Mouse (Mus musculus) embryonic facial prominence, embryonic 13.5 days (tissue): ENCODE results near the gene Fam20c. TPM values are rescaled to one million over a fixed set of nuclear protein-coding genes. Genes with fewer than 3 reads are reported as not detected.

Experiments used
- ATAC-seq: fragments of 200-750 bp; cut with Nextera tagmentation; 2 replicates; pipeline ENCODE4 v1.8.0; 2017; ENCODE audit warnings: low read depth; ENCODE audit not compliant: insufficient number of reproducible peaks, insufficient read depth, low FRiP score, low TSS enrichment
- H3K27ac ChIP-seq: fragments of 300-500 bp; sonication (generic); 2 replicates; pipeline ENCODE4 v1.5.1; 2015; ENCODE audit warnings: moderate library complexity, mild to moderate bottlenecking, inconsistent platforms
- H3K27me3 ChIP-seq: fragments of 300-500 bp; sonication (generic); 2 replicates; pipeline ENCODE4 v1.6.1; 2015; ENCODE audit warnings: mild to moderate bottlenecking, inconsistent platforms
- H3K36me3 ChIP-seq: fragments of 300-500 bp; sonication (generic); 2 replicates; pipeline ENCODE4 v1.6.1; 2015; ENCODE audit warnings: mild to moderate bottlenecking, inconsistent platforms
- H3K4me1 ChIP-seq: fragments of 300-500 bp; sonication (generic); 2 replicates; pipeline ENCODE4 v1.6.1; 2015; ENCODE audit warnings: inconsistent platforms
- H3K4me2 ChIP-seq: fragments of 300-500 bp; sonication (generic); 2 replicates; pipeline ENCODE4 v1.6.1; 2015; ENCODE audit warnings: moderate library complexity, mild to moderate bottlenecking, inconsistent platforms
- H3K4me3 ChIP-seq: fragments of 300-500 bp; sonication (generic); 2 replicates; pipeline ENCODE4 v1.5.1; 2015; ENCODE audit warnings: mild to moderate bottlenecking, inconsistent platforms
- H3K9ac ChIP-seq: fragments of 300-500 bp; sonication (generic); 2 replicates; pipeline ENCODE4 v1.6.1; 2015; ENCODE audit warnings: mild to moderate bottlenecking, inconsistent platforms
- H3K9me3 ChIP-seq: fragments of 300-500 bp; sonication (generic); 2 replicates; pipeline ENCODE4 v1.6.1; 2016; ENCODE audit warnings: inconsistent platforms
- WGBS: fragments of 180-500 bp; shearing (Covaris S2); methylation state at CpG from one replicate; pipeline ENCODE4 v1.1.7; 2015; ENCODE audit warnings: mixed read lengths; 5-methylcytosine and 5-hydroxymethylcytosine counted together
- polyA plus RNA-seq: library from polyadenylated mRNA; unstranded; fragments of >200 nt; fragmentation: Nextera tagmentation; extraction: Ambion mirVana; gene quantifications from 2 replicates; pipeline ENCODE4 v1.2.1, GENCODE M21; 2015

The Fam20c gene
- polyA plus RNA-seq, 1 experiment from 2014 or later, result 2.9 TPM

- peaks cover 7% of the 10 kb centered on the region for H3K4me1 ChIP-seq
- H3K9me3 ChIP-seq, result no peaks in the 10 kb centered on the region
- H3K27me3 ChIP-seq, result no peaks in the 10 kb centered on the region
- H3K4me2 ChIP-seq, result no peak overlapping the region
- no peak overlapping the region for H3K27ac ChIP-seq
- no peak overlapping the region for H3K4me3 ChIP-seq
- WGBS, result 84% methylated on average over 1 of the region's 1 CpGs
- H3K9ac ChIP-seq, result no peak overlapping the region
- no peaks in the 10 kb centered on the region for H3K36me3 ChIP-seq
- no peak for ATAC-seq
Observed at GRCm38 (mm10) chr5:138782697-138783096, 28.4 kb downstream of the Fam20c start.

DNA sequence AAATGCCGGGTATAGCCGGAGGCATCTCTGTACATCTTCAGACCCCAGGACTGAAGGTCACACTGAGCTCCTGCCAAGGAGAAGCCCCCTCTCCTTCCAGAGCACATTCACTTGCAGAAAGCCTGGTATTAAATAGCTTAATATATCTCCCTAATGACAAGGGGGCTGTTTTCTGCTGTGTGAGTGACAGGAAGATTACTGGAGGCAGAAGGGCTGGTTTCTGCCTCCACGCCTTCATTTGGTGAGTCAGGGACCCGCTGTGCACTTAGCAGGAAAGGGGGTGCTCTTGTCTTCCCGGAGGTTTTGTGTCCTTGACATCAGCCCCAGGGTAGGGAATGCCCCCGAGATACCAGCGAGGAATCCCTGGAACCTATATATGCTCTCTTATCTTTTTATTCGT lies 28.9 kb downstream of the Fam20c start:
- Histone ChIP-seq H3K9me3 (no peaks in the 10 kb centered on the region), H3K4me2 (no peak overlapping the region), H3K27ac (no peak overlapping the region), H3K4me1 (peaks cover 7% of the 10 kb centered on the region), H3K9ac (no peak overlapping the region), H3K36me3 (no peaks in the 10 kb centered on the region), H3K27me3 (no peaks in the 10 kb centered on the region), H3K4me3 (no peak overlapping the region)
- no peak for ATAC-seq
- WGBS, result 64% methylated on average over 8 of the region's 8 CpGs

GRCm38 (mm10) chr5:138785986-138786515 lies 31.7 kb downstream of the Fam20c start:
- ATAC-seq, result no peak
- WGBS, result 74% methylated on average over 3 of the region's 3 CpGs
- Histone ChIP-seq H3K4me3 (no peak overlapping the region), H3K27ac (no peak overlapping the region), H3K4me2 (no peak overlapping the region), H3K36me3 (no peaks in the 10 kb centered on the region), H3K4me1 (peaks cover 3% of the 10 kb centered on the region; the same call in 1 of the 2 replicates), H3K9ac (no peak overlapping the region), H3K9me3 (no peaks in the 10 kb centered on the region), H3K27me3 (no peaks in the 10 kb centered on the region)

GRCm38 (mm10) chr5:138787648-138788047 lies 33.3 kb downstream of the Fam20c start:
- no peak overlapping the region for H3K4me3 ChIP-seq
- H3K27me3 ChIP-seq, result no peaks in the 10 kb centered on the region
- no peaks in the 10 kb centered on the region for H3K36me3 ChIP-seq
- ATAC-seq, result no peak
- H3K9me3 ChIP-seq, result no peaks in the 10 kb centered on the region
- WGBS, result 83% methylated on average over 7 of the region's 7 CpGs
- no peak overlapping the region for H3K9ac ChIP-seq
- H3K27ac ChIP-seq, result no peak overlapping the region
- no peak overlapping the region for H3K4me2 ChIP-seq
- peaks cover 3% of the 10 kb centered on the region; the same call in 1 of the 2 replicates for H3K4me1 ChIP-seq

DNA sequence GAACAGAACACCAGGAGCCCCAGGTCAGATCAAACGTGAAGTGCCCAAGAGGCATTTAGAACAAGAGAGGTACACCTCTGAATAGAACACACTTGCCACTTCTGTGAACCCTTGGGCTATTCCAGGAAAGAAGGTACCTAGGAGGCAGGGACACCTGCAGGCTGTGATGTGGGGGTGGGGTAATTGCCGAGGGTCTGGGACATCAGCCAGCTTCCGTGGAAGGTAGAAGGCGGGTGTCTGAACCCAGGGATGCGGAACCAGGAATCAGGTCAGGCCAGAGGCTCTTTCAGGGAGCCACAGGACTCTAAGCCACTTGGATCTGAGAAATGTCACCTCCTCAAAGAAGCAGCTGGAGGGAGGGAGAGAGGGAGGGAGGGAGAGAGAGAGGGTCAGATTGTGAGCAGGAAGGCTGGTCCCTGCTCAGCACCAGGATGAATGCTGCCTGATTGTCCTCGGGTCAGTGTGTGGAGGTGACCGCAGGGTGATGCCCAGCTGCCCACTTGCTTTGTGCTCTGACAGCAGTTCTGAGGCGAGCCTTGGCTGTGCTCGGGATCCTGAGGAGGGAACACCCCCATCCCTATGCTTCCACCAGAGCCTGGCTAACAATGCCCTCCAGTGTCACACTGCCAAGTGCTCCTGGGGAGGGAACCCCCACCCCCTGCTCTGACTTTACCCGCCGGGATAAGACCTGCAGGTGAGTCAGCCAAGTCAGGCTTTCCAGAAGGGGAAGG lies 34.3 kb downstream of the Fam20c start:
- H3K4me2 ChIP-seq, result no peak overlapping the region
- no peaks in the 10 kb centered on the region for H3K36me3 ChIP-seq
- H3K9ac ChIP-seq, result no peak overlapping the region
- H3K27ac ChIP-seq, result no peak overlapping the region
- no peak overlapping the region for H3K4me3 ChIP-seq
- no peaks in the 10 kb centered on the region for H3K9me3 ChIP-seq
- 0 out of 2 replicates have a peak, but pooled peaks cover 3% of the 10 kb centered on the region for H3K4me1 ChIP-seq
- H3K27me3 ChIP-seq, result no peaks in the 10 kb centered on the region
- 38% methylated on average over 11 of the region's 11 CpGs for WGBS
- no peak for ATAC-seq

DNA sequence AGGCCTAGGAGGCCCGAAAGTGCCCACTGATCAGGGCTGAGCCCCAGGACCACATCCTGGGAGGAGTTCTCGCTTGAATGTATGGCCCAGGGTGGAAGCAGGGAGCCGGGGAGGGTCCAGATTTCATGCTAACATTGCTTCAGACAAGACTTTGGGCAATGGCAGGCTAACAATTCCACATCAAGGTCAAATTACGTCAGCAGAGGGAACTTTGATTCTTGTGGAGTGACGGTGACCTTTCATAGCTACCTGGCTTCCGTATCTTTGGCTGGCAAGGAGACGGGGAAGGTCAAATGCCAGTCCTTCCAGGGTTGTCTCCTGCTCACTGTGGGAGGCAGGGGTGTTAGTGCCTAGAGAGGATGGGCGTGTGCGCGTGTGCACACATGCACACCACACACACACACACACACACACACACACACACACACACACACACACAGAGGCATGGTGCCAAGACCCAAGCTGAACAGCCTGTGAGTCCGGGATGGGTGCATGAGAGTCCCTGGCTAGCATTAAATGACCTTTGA lies 36.7 kb downstream of the Fam20c start:
- no peak overlapping the region for H3K4me3 ChIP-seq
- no peak for ATAC-seq
- WGBS, result 77% methylated on average over 11 of the region's 11 CpGs
- no peaks in the 10 kb centered on the region for H3K9me3 ChIP-seq
- no peaks in the 10 kb centered on the region for H3K27me3 ChIP-seq
- H3K9ac ChIP-seq, result no peak overlapping the region
- H3K27ac ChIP-seq, result no peak overlapping the region
- H3K4me2 ChIP-seq, result no peak overlapping the region
- H3K4me1 ChIP-seq, result 0 out of 2 replicates have a peak, but pooled peaks cover 3% of the 10 kb centered on the region
- H3K36me3 ChIP-seq, result no peaks in the 10 kb centered on the region

- H3K9ac ChIP-seq, result no peak overlapping the region
- ATAC-seq, result no peak
- WGBS, result 44% methylated on average over 7 of the region's 7 CpGs
Observed at GRCm38 (mm10) chr5:138801588-138802116, 47.3 kb downstream of the Fam20c start.

GRCm38 (mm10) chr5:138804286-138804685 lies 50.0 kb downstream of the Fam20c start:
- Histone ChIP-seq H3K4me1 (peaks cover 12% of the 10 kb centered on the region; the same call in 1 of the 2 replicates), H3K27me3 (no peaks in the 10 kb centered on the region), H3K9me3 (no peaks in the 10 kb centered on the region), H3K36me3 (no peaks in the 10 kb centered on the region), H3K4me2 (no peak overlapping the region), H3K9ac (no peak overlapping the region), H3K27ac (no peak overlapping the region), H3K4me3 (no peak overlapping the region)
- WGBS, result 86% methylated on average over 5 of the region's 5 CpGs
- ATAC-seq, result no peak

More at GRCm38 (mm10) chr5:138801588-138802116, 47.3 kb downstream of the Fam20c start:
- Histone ChIP-seq H3K4me1 (peaks cover 12% of the 10 kb centered on the region; the same call in 1 of the 2 replicates), H3K27ac (no peak overlapping the region), H3K4me3 (no peak overlapping the region), H3K9me3 (no peaks in the 10 kb centered on the region), H3K36me3 (no peaks in the 10 kb centered on the region), H3K4me2 (no peak overlapping the region), H3K27me3 (no peaks in the 10 kb centered on the region; the same call in 1 of the 2 replicates)

DNA sequence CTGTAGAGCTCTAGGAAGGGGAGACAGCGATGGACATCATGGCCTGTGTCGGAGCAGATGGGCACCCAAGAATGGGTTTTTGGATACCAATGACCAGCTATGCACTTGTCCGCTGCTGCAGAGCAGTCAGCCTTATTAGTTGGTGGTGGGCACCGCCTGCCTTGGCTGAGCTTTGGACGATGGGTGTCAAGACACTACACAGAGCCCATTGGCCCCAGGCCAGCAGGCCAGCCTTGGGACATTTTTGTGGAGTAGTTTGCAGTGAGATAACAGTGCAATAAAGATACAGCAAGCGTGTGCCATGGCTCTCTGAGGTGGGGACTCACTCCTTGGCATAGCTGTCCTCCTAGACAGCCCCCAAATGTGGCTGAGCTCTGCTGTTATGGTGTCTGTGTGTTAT lies 55.5 kb downstream of the Fam20c start:
- ATAC-seq, result no peak
- H3K27me3 ChIP-seq, result no peaks in the 10 kb centered on the region; the same call in 1 of the 2 replicates
- H3K4me3 ChIP-seq, result no peak overlapping the region
- no peak overlapping the region for H3K9ac ChIP-seq
- no peak overlapping the region for H3K4me2 ChIP-seq
- 91% methylated on average over 6 of the region's 6 CpGs for WGBS
- H3K4me1 ChIP-seq, result no peaks in the 10 kb centered on the region
- H3K9me3 ChIP-seq, result no peaks in the 10 kb centered on the region
- H3K36me3 ChIP-seq, result no peaks in the 10 kb centered on the region
- no peak overlapping the region for H3K27ac ChIP-seq

GRCm38 (mm10) chr5:138819780-138820179 lies 65.5 kb downstream of the Fam20c start, which contains the start of gene Gm5294:
Gm5294 (plus strand) TSS chr5:138820080.
- 6% methylated on average over 21 of the region's 21 CpGs for WGBS
- peaks cover 73% of the 10 kb centered on the region for H3K27me3 ChIP-seq

DNA sequence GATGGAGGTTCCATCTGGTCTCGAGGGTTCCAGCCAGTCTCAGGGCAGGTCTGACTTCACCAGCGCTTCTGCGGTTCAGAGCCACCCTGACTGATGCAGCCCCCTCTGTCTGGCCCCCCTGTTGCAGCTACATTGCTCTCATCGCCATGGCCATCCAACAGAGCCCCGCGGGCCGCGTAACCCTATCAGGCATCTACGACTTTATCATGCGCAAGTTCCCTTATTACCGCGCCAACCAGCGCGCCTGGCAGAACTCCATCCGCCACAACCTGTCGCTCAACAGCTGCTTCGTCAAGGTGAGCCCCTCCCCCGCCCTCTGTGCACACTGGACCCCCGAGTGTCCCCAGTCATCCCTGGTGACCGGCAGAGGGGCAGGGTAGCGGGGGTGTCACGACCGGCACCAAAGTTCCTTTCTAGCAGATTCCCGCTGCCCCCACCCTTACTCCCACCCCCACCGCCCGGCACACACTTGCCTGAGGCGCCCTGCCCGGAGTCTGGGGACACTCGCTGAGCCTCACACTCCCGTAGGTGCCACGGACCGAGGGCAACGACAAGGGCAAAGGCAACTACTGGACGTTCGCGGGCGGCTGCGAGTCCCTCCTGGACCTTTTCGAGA lies 66.5 kb downstream of the Fam20c start:
- Histone ChIP-seq H3K27me3 (peaks cover 79% of the 10 kb centered on the region), H3K4me1 (peaks cover 15% of the 10 kb centered on the region), H3K9ac (peak overlapping the region; percentile 52; the same call in 1 of the 2 replicates), H3K4me2 (peak overlapping the region; percentile 66), H3K9me3 (no peaks in the 10 kb centered on the region), H3K27ac (no peak overlapping the region), H3K4me3 (peak overlapping the region; percentile 40), H3K36me3 (no peaks in the 10 kb centered on the region)
- 3% methylated on average over 39 of the region's 39 CpGs for WGBS
- no peak for ATAC-seq

More at GRCm38 (mm10) chr5:138819780-138820179, 65.5 kb downstream of the Fam20c start, which contains the start of gene Gm5294:
- peak within 1 kb of the TSS; percentile 66 for H3K4me2 ChIP-seq
- H3K27ac ChIP-seq, result no peak within 1 kb of the TSS
- H3K4me1 ChIP-seq, result peaks cover 15% of the 10 kb centered on the region
- H3K4me3 ChIP-seq, result peak within 1 kb of the TSS; percentile 40
- peak within 1 kb of the TSS; percentile 52 for H3K9ac ChIP-seq
- no peak for ATAC-seq
- no peaks in the 10 kb centered on the region for H3K36me3 ChIP-seq
- H3K9me3 ChIP-seq, result no peaks in the 10 kb centered on the region
